ENCODE assay signal across 38 mouse cellular contexts in the genomic region with DNA sequence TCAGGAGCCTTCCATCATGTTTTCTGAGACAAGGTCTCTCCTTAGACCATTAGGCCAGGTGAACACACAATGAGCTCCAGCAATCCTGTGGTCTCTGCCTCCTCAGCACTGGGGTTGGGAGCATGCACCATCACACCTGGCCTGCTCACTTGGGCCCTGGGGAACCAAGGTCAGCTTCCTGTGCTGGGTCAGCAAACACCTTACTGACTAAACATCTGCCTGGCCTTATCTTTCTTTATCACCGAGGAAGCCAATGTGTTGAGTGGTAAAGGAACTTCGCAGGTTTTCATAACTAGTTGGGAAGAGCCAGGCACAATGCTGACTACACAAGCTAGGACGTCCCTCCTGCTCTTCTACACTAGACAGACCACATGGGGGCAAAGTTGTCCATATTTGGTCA. TPM values are rescaled to one million over a fixed set of nuclear protein-coding genes. Genes with fewer than 3 reads are reported as not detected.
"Had no signal": no experiment of that assay in that cellular context is flagged by ENCODE, and none has a peak within 500 bp of the region (broad histone marks: within the 10 kb centered on the region; RNA-seq: fewer than 3 reads in every experiment).

No protein-coding gene starts in this region.

- H3K27me3 ChIP-seq: hindbrain, embryonic 15.5 days; intestine, embryonic 15.5 days; limb, embryonic 12.5 days; liver, embryonic 12.5 days had no signal

- H3K9me3 ChIP-seq: heart, embryonic 10.5 days; heart, embryonic 13.5 days; heart, embryonic 15.5 days; hindbrain, embryonic 13.5 days; hindbrain, embryonic 15.5 days; intestine, embryonic 15.5 days; limb, embryonic 10.5 days; limb, embryonic 12.5 days; liver, embryonic 12.5 days had no signal

- DNase-seq: gastrocnemius, postnatal 25 days; heart, adult 18-20 months; heart, postnatal 14 days; heart, postnatal 36 days; kidney, adult 18-20 months; kidney, adult 8-10 months; kidney, postnatal 10 days; kidney, postnatal 25 days; kidney, postnatal 4 days; liver had no signal

- H3K27ac ChIP-seq: heart, embryonic 10.5 days; heart, embryonic 13.5 days; heart, embryonic 15.5 days; hindbrain, embryonic 13.5 days; hindbrain, embryonic 15.5 days; hindbrain, postnatal 0 days; intestine, embryonic 15.5 days; layer of hippocampus, adult 2 months; left cerebral cortex, adult 2 months; limb, embryonic 10.5 days; limb, embryonic 12.5 days; liver, embryonic 12.5 days had no signal

- H3K4me2 ChIP-seq: heart, embryonic 13.5 days; heart, embryonic 15.5 days; hindbrain, embryonic 13.5 days; hindbrain, embryonic 15.5 days; intestine, embryonic 15.5 days; limb, embryonic 12.5 days; liver, embryonic 12.5 days had no signal

- ATAC-seq: hindbrain, postnatal 0 days; intestine, embryonic 15.5 days; intestine, postnatal 0 days; liver, embryonic 12.5 days had no signal

- H3K4me1 ChIP-seq: heart, embryonic 13.5 days; hindbrain, embryonic 13.5 days; hindbrain, embryonic 15.5 days; limb, embryonic 10.5 days had no signal

- H3K4me3 ChIP-seq: heart, embryonic 10.5 days; heart, embryonic 13.5 days; heart, embryonic 15.5 days; hindbrain, embryonic 13.5 days; hindbrain, embryonic 15.5 days; intestine, embryonic 15.5 days; layer of hippocampus, adult 2 months; left cerebral cortex, adult 2 months; limb, embryonic 10.5 days; limb, embryonic 12.5 days; liver, embryonic 12.5 days had no signal

- H3K9ac ChIP-seq: heart, embryonic 13.5 days; heart, embryonic 15.5 days; hindbrain, embryonic 13.5 days; hindbrain, embryonic 15.5 days; intestine, embryonic 15.5 days; limb, embryonic 12.5 days; liver, embryonic 12.5 days had no signal

- H3K36me3 ChIP-seq: heart, embryonic 10.5 days; heart, embryonic 13.5 days; heart, embryonic 15.5 days; hindbrain, embryonic 13.5 days; hindbrain, embryonic 15.5 days; intestine, embryonic 15.5 days; limb, embryonic 10.5 days; limb, embryonic 12.5 days; liver, embryonic 12.5 days had no signal

RNA-seq across cellular contexts. Expression of a gene that starts 4.4 kb away (rescaled TPM):
- total RNA-seq: gastrocnemius, adult 18-20 months; gastrocnemius, adult 8-10 months; gastrocnemius, postnatal 25 days; hematopoietic stem cell, adult 5-6 weeks; hindbrain, postnatal 0 days; layer of hippocampus, adult 2 months; left cerebral cortex, postnatal 14 days; left cerebral cortex, postnatal 36 days had no signal
- polyA plus RNA-seq: heart, embryonic 10.5 days; limb, embryonic 10.5 days; limb, embryonic 12.5 days had no signal

RNA-seq across cellular contexts. Expression of a gene that starts 32.9 kb away (rescaled TPM):
- total RNA-seq: gastrocnemius, adult 18-20 months; gastrocnemius, adult 8-10 months; gastrocnemius, postnatal 25 days; gastrocnemius, postnatal 4 days; granulocyte monocyte progenitor cell, adult 5-6 weeks; heart, adult 18-20 months; heart, adult 8-10 months; heart, postnatal 14 days; heart, postnatal 36 days; hematopoietic stem cell, adult 5-6 weeks; hindbrain, postnatal 0 days; layer of hippocampus, adult 2 months; layer of hippocampus, postnatal 25 days; left cerebral cortex, adult 2 months; left cerebral cortex, postnatal 14 days; left cerebral cortex, postnatal 36 days had no signal
- polyA plus RNA-seq: heart, embryonic 13.5 days; heart, embryonic 15.5 days; heart, postnatal 0 days; hindbrain, embryonic 11.5 days; hindbrain, embryonic 15.5 days; inflammation-experienced regulatory T-cells, adult 6 months; intestine, embryonic 15.5 days; intestine, postnatal 0 days; kidney, embryonic 14.5 days; kidney, embryonic 16.5 days; limb, embryonic 10.5 days; limb, embryonic 12.5 days; limb, embryonic 14.5 days; liver, embryonic 12.5 days had no signal
